Mouse (Mus musculus): ENCODE data around the gene Ptprd. TPM values are rescaled to one million over a fixed set of nuclear protein-coding genes. Genes with fewer than 3 reads are reported as not detected.

Ptprd gene
- polyA plus RNA-seq, 1 experiment from 2014 or later = 76.0 TPM

DNA sequence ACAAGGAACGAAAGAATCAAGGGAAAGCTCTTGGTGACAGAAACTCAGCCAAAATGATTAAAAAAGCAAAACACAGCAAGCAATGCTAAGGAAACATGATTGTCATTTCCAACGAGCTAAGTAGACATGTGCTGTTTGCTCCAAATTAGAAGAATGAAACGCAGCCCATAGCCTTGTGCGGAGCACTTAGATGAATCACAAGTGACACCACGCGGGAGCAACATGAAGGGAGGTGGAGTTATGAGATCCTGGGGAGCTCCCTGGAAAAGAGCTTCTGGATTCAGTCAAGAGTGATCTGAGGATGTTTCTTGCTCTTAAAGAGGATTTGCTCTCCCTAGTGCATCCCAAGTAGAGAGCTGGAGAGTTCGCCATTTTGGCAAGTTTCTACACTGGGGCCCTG, 1590.0 kb downstream of the Ptprd start:
- Histone ChIP-seq H3K9me3 (ENCODE audit: control insufficient read depth, low read length) (no peaks in the 10 kb centered on the region), H3K4me1 (ENCODE audit: control insufficient read depth, insufficient read depth, low read length) (no peaks in the 10 kb centered on the region), H3K4me3 (replicated peaks; ENCODE audit: low read depth, low read length) (no peak overlapping the region), H3K27ac (replicated peaks; ENCODE audit: low read depth, low read length) (no peak overlapping the region), H3K9ac (replicated peaks; ENCODE audit: low read length) (no peak overlapping the region), H3K4me2 (ENCODE audit: low read length) (no peak overlapping the region), H3K27me3 (ENCODE audit: control insufficient read depth, insufficient read depth, low read length) (no peaks in the 10 kb centered on the region), H3K36me3 (ENCODE audit: control insufficient read depth, insufficient read depth, low read length) (no peaks in the 10 kb centered on the region)
- ATAC-seq (ENCODE audit: low FRiP score, low TSS enrichment) (no peak), DNase-seq (no peak)
- 82% methylated on average over 7 of the region's 7 CpGs for WGBS

DNA sequence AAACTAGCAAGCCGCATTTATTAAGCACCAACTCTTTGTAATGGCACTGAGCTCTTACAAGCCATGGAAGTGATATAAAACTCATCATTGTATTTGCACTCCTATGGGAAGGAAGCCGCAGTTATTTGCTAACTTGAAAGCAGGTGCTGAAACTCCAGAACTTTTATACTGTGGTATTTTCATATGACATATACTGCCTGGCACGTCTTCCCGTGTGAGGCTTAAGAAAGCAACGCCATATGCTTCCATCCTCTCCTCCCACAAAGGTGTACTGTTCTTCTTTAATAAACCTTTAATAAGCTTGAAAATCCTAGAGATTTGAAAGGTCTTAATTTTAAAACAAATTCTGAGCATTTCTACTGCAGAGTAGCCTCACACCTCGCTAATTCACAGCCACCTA, 1595.1 kb downstream of the Ptprd start:
- no peaks in the 10 kb centered on the region for H3K36me3 ChIP-seq (ENCODE audit: control insufficient read depth, insufficient read depth, low read length)
- H3K9ac ChIP-seq (replicated peaks; ENCODE audit: low read length) = no peak overlapping the region
- no peak overlapping the region for H3K4me2 ChIP-seq (ENCODE audit: low read length)
- no peaks in the 10 kb centered on the region for H3K9me3 ChIP-seq (ENCODE audit: control insufficient read depth, low read length)
- no peak overlapping the region for H3K27ac ChIP-seq (replicated peaks; ENCODE audit: low read depth, low read length)
- no peaks in the 10 kb centered on the region for H3K27me3 ChIP-seq (ENCODE audit: control insufficient read depth, insufficient read depth, low read length)
- 91% methylated on average over 6 of the region's 6 CpGs for WGBS
- DNase-seq (no peak), ATAC-seq (ENCODE audit: low FRiP score, low TSS enrichment) (no peak)
- no peaks in the 10 kb centered on the region for H3K4me1 ChIP-seq (ENCODE audit: control insufficient read depth, insufficient read depth, low read length)
- no peak overlapping the region for H3K4me3 ChIP-seq (replicated peaks; ENCODE audit: low read depth, low read length)

DNA sequence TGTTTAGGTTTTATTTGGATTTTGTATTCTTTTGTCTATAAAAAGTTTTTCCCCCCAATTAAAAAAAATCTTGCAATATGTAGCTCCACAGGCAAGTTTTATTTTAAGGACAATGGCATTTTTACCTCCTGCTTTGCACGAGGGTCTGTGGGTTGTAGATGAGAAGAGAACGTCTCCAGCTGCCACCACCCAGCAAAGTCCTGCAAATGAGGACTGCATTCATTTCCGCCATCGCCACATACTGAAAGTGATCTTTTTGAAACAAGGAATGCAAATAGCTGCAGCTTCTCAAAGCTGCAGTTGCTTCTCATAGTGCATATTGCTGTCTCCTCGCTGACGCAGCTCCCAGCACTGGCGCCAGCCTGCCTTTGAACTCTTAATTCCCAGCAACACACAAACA, 1603.5 kb downstream of the Ptprd start:
- WGBS = 46% methylated on average over 7 of the region's 7 CpGs
- Histone ChIP-seq H3K4me1 (ENCODE audit: control insufficient read depth, insufficient read depth, low read length) (no peaks in the 10 kb centered on the region), H3K27ac (replicated peaks; ENCODE audit: low read depth, low read length) (no peak overlapping the region), H3K27me3 (ENCODE audit: control insufficient read depth, insufficient read depth, low read length) (no peaks in the 10 kb centered on the region), H3K9me3 (ENCODE audit: control insufficient read depth, low read length) (no peaks in the 10 kb centered on the region), H3K4me3 (replicated peaks; ENCODE audit: low read depth, low read length) (no peak overlapping the region), H3K36me3 (ENCODE audit: control insufficient read depth, insufficient read depth, low read length) (no peaks in the 10 kb centered on the region), H3K4me2 (ENCODE audit: low read length) (no peak overlapping the region), H3K9ac (replicated peaks; ENCODE audit: low read length) (no peak overlapping the region)
- DNase-seq = peak; percentile 16
- no peak; the same call in 1 of the 2 replicates for ATAC-seq (ENCODE audit: low FRiP score, low TSS enrichment)

DNA sequence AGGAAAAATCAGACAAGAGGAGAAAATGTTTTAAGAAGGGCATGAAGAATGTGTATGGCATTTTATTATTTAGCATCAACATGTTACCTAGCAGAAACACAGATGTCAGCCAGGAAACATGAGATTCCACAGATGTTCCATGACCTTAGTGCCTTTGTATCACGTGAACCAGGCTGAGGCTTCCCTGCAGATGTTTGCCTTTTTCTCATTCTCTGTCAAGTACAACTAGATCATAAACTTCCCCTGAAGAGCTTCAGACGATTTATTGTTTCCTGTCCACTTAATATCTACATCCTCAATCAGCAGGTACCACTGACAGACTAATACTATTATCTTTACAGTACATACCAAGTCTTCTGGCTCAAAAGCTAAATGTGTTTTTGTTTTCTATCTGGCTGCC, 1605.0 kb downstream of the Ptprd start:
- no peaks in the 10 kb centered on the region for H3K27me3 ChIP-seq (ENCODE audit: control insufficient read depth, insufficient read depth, low read length)
- H3K36me3 ChIP-seq (ENCODE audit: control insufficient read depth, insufficient read depth, low read length) = no peaks in the 10 kb centered on the region
- no peak overlapping the region for H3K4me3 ChIP-seq (replicated peaks; ENCODE audit: low read depth, low read length)
- no peak overlapping the region for H3K27ac ChIP-seq (replicated peaks; ENCODE audit: low read depth, low read length)
- ATAC-seq (ENCODE audit: low FRiP score, low TSS enrichment) = no peak
- H3K4me2 ChIP-seq (ENCODE audit: low read length) = no peak overlapping the region
- no peak for DNase-seq
- WGBS = 78% methylated on average over 2 of the region's 2 CpGs
- H3K9ac ChIP-seq (replicated peaks; ENCODE audit: low read length) = no peak overlapping the region
- H3K4me1 ChIP-seq (ENCODE audit: control insufficient read depth, insufficient read depth, low read length) = no peaks in the 10 kb centered on the region
- no peaks in the 10 kb centered on the region for H3K9me3 ChIP-seq (ENCODE audit: control insufficient read depth, low read length)

DNA sequence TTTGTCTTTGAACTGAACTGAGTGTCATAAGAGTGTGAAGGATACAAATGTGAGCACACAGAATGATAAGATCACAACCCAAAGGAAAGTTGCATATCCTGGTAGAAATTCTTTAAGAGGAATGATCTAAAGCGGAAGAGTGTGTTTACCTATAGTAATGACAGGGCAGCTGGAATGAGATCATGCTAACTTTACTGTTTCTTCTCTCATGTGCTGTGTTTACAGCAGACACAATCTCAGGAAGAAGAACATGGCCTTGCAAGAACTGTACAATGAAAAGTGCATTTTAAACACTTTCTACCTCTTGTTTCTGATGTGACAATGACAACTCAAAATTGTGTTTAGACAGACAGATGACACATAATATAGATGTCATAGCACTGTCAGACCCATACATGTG, 1621.0 kb downstream of the Ptprd start:
- Histone ChIP-seq H3K9me3 (ENCODE audit: control insufficient read depth, low read length) (no peaks in the 10 kb centered on the region), H3K36me3 (ENCODE audit: control insufficient read depth, insufficient read depth, low read length) (no peaks in the 10 kb centered on the region), H3K4me1 (ENCODE audit: control insufficient read depth, insufficient read depth, low read length) (no peaks in the 10 kb centered on the region), H3K4me3 (replicated peaks; ENCODE audit: low read depth, low read length) (no peak overlapping the region), H3K27me3 (ENCODE audit: control insufficient read depth, insufficient read depth, low read length) (no peaks in the 10 kb centered on the region), H3K27ac (replicated peaks; ENCODE audit: low read depth, low read length) (no peak overlapping the region), H3K4me2 (ENCODE audit: low read length) (no peak overlapping the region), H3K9ac (replicated peaks; ENCODE audit: low read length) (no peak overlapping the region)
- WGBS = 98% methylated on average over 1 of the region's 1 CpGs
- ATAC-seq (ENCODE audit: low FRiP score, low TSS enrichment) (no peak), DNase-seq (no peak)

DNA sequence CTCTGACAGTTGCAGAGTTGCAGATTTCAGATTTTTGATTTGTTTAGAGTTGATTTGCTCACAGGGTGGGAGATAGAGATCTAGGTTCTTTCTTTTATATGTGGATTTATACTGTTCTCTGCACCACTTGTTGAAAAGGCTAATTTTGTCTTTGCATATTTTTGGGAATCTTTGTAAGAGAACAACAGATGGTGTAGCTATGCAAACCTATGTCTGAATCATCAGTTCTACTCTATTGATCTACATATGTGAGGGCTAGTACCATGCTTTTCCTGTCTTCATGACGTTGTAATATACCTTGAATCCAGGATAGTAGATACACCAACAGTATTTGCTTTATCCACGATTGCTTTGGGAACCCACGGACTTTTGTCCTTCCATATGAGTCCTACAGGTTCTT, 1628.7 kb downstream of the Ptprd start:
- Histone ChIP-seq H3K4me1 (ENCODE audit: control insufficient read depth, insufficient read depth, low read length) (no peaks in the 10 kb centered on the region), H3K4me3 (replicated peaks; ENCODE audit: low read depth, low read length) (no peak overlapping the region), H3K9ac (replicated peaks; ENCODE audit: low read length) (no peak overlapping the region), H3K4me2 (ENCODE audit: low read length) (no peak overlapping the region), H3K27me3 (ENCODE audit: control insufficient read depth, insufficient read depth, low read length) (no peaks in the 10 kb centered on the region), H3K36me3 (ENCODE audit: control insufficient read depth, insufficient read depth, low read length) (no peaks in the 10 kb centered on the region), H3K9me3 (ENCODE audit: control insufficient read depth, low read length) (no peaks in the 10 kb centered on the region), H3K27ac (replicated peaks; ENCODE audit: low read depth, low read length) (no peak overlapping the region)
- ATAC-seq (ENCODE audit: low FRiP score, low TSS enrichment) = no peak
- DNase-seq = no peak
- 85% methylated on average over 3 of the region's 3 CpGs for WGBS

DNA sequence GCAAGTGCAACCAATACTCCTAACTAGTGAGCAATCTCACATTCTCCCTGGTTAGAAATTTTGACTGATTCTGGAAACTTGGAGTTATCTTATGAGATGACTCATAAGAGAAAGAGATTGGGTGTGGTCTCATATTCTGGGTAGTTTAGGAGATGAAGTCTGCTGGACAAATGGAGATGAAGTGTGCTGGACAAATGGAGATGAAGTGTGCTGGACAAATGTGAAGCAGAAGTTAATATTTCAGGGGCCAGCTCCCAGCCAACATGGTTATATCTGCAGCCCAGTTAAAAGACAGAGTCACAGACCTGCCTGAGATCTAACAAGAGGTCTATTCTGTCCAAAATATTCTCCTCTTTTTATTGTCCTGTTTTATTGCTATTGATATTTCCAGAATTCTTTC, 1645.8 kb downstream of the Ptprd start:
- H3K27me3 ChIP-seq (ENCODE audit: control insufficient read depth, insufficient read depth, low read length) = no peaks in the 10 kb centered on the region
- no peak overlapping the region for H3K9ac ChIP-seq (replicated peaks; ENCODE audit: low read length)
- H3K4me2 ChIP-seq (ENCODE audit: low read length) = no peak overlapping the region
- no peaks in the 10 kb centered on the region for H3K4me1 ChIP-seq (ENCODE audit: control insufficient read depth, insufficient read depth, low read length)
- H3K36me3 ChIP-seq (ENCODE audit: control insufficient read depth, insufficient read depth, low read length) = no peaks in the 10 kb centered on the region
- H3K27ac ChIP-seq (replicated peaks; ENCODE audit: low read depth, low read length) = no peak overlapping the region
- no peak overlapping the region for H3K4me3 ChIP-seq (replicated peaks; ENCODE audit: low read depth, low read length)
- ATAC-seq (ENCODE audit: low FRiP score, low TSS enrichment) (no peak), DNase-seq (no peak)
- H3K9me3 ChIP-seq (ENCODE audit: control insufficient read depth, low read length) = no peaks in the 10 kb centered on the region

DNA sequence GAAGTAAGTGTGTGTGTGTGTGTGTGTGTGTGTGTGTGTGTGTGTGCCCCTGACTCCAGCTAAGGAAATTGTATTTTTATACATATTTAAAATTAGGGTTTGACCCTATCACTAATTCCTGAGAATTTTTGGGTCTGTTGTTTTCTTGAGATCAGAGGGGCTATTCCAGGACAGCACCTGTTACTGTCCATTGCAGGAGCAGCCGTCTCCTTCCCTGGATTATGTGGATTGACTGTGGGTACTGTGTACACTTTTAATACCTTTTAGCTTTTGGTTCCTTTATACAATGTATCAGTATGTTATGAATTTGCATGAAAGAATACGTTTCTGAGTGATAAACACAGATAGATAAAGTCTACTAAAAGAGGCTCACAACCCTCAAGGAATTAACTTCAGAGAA, 1670.0 kb downstream of the Ptprd start:
- Histone ChIP-seq H3K27me3 (ENCODE audit: control insufficient read depth, insufficient read depth, low read length) (no peaks in the 10 kb centered on the region), H3K9ac (replicated peaks; ENCODE audit: low read length) (no peak overlapping the region), H3K36me3 (ENCODE audit: control insufficient read depth, insufficient read depth, low read length) (no peaks in the 10 kb centered on the region), H3K4me1 (ENCODE audit: control insufficient read depth, insufficient read depth, low read length) (no peaks in the 10 kb centered on the region), H3K4me3 (replicated peaks; ENCODE audit: low read depth, low read length) (no peak overlapping the region), H3K4me2 (ENCODE audit: low read length) (no peak overlapping the region), H3K9me3 (ENCODE audit: control insufficient read depth, low read length) (no peaks in the 10 kb centered on the region), H3K27ac (replicated peaks; ENCODE audit: low read depth, low read length) (no peak overlapping the region)
- no peak for ATAC-seq (ENCODE audit: low FRiP score, low TSS enrichment)
- WGBS = 73% methylated on average over 2 of the region's 2 CpGs
- no peak for DNase-seq

DNA sequence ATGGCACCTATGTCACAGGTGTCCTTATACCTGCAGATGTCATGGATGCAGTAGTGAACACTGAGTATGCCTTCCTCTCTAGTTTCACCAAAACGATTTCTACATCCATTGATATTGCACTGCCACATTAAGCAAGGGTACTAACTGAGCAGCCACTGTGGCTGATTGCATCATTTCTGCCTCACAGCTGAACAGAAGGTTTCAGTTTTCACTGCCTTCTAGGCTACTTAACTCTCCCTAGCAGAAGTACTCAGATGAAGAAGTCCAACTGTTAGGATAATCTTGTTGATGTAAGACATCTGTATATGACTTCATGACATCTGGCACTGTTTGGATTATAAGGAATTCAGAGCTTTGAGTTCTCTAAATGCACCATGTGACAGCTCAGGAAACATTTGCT, 1678.8 kb downstream of the Ptprd start:
- Histone ChIP-seq H3K27me3 (ENCODE audit: control insufficient read depth, insufficient read depth, low read length) (no peaks in the 10 kb centered on the region), H3K4me1 (ENCODE audit: control insufficient read depth, insufficient read depth, low read length) (no peaks in the 10 kb centered on the region), H3K27ac (replicated peaks; ENCODE audit: low read depth, low read length) (no peak overlapping the region), H3K4me2 (ENCODE audit: low read length) (no peak overlapping the region), H3K9ac (replicated peaks; ENCODE audit: low read length) (no peak overlapping the region), H3K36me3 (ENCODE audit: control insufficient read depth, insufficient read depth, low read length) (no peaks in the 10 kb centered on the region), H3K9me3 (ENCODE audit: control insufficient read depth, low read length) (peaks cover 4% of the 10 kb centered on the region; the same call in 1 of the 2 replicates), H3K4me3 (replicated peaks; ENCODE audit: low read depth, low read length) (no peak overlapping the region)
- no peak for DNase-seq
- no peak for ATAC-seq (ENCODE audit: low FRiP score, low TSS enrichment)
- WGBS = 86% methylated on average over 1 of the region's 1 CpGs
